ENCODE assay signal across 7 mouse cellular contexts in genomic region chrX:11665077-11665974, GRCm38 (mm10).
A peak's percentile ranks its signal among the peaks of the same experiment; 100 is the strongest.
DNase-seq lines count a peak whose midpoint lies in the region; ATAC-seq and TF ChIP-seq lines count a peak whose summit lies in the region.

No protein-coding gene starts in this region.

- in situ Hi-C loops in ES-E14 (cut with MboI; ENCODE audit: low sequenced_read_pairs in 2 of 2, unreplicated experiment in 2 of 2): loop anchor here in 1 of 2 experiments (25.0 kb wide), 1 partner anchor 422 kb away; no protein-coding TSS in a partner anchor

- peak overlapping the region; percentile 60 for H3K4me2 ChIP-seq in forebrain, embryonic 12.5 days
- H3K4me2 ChIP-seq in intestine, embryonic 16.5 days (ENCODE audit: low read depth, low read length): peak overlapping the region; percentile 63
- H3K4me2 ChIP-seq in lung, embryonic 16.5 days (ENCODE audit: low read depth, low read length): peak overlapping the region; percentile 63

- ATAC-seq in forebrain, embryonic 12.5 days (ENCODE audit: low FRiP score): no peak
- ATAC-seq in intestine, embryonic 16.5 days: peak; percentile 55
- ATAC-seq in lung, embryonic 16.5 days (ENCODE audit: low read depth): peak; percentile 12; the same call in 1 of the 2 replicates

- H3K9me3 ChIP-seq in ES-E14 (ENCODE audit: control insufficient read depth, insufficient read depth, low read depth, low read length): no peaks in the 10 kb centered on the region
- no peaks in the 10 kb centered on the region for H3K9me3 ChIP-seq in forebrain, embryonic 12.5 days
- H3K9me3 ChIP-seq in intestine, embryonic 16.5 days (ENCODE audit: control insufficient read depth, low read length): no peaks in the 10 kb centered on the region
- no peaks in the 10 kb centered on the region for H3K9me3 ChIP-seq in lung, embryonic 16.5 days (ENCODE audit: control insufficient read depth, low read length)

- H3K36me3 ChIP-seq in ES-E14 (ENCODE audit: control insufficient read depth, insufficient read depth, low read length, poor library complexity, severe bottlenecking): no peaks in the 10 kb centered on the region
- H3K36me3 ChIP-seq in forebrain, embryonic 12.5 days (replicated peaks): no peaks in the 10 kb centered on the region
- H3K36me3 ChIP-seq in intestine, embryonic 16.5 days (ENCODE audit: control insufficient read depth, insufficient read depth, low read length): no peaks in the 10 kb centered on the region
- no peaks in the 10 kb centered on the region for H3K36me3 ChIP-seq in lung, embryonic 16.5 days (ENCODE audit: control insufficient read depth, insufficient read depth, low read length)

- peak overlapping the region; percentile 57 to 65 for H3K4me3 ChIP-seq in ES-E14 (ENCODE audit: insufficient read depth in 1 of 2, low read depth in 1 of 2, low read length in 2 of 2, poor library complexity in 1 of 2, severe bottlenecking in 1 of 2)
- peak overlapping the region; percentile 39 for H3K4me3 ChIP-seq in forebrain, embryonic 12.5 days (replicated peaks)
- peak overlapping the region; percentile 52 for H3K4me3 ChIP-seq in intestine, embryonic 16.5 days (ENCODE audit: low read length)
- H3K4me3 ChIP-seq in lung, embryonic 16.5 days (ENCODE audit: low read length): peak overlapping the region; percentile 50

- peak; percentile 19 for DNase-seq in CD4-positive helper T cell, adult 2 months (ENCODE audit: low read depth, low spot score)
- no peak for DNase-seq in ES-E14 (ENCODE audit: low read depth, low spot score)
- peak; percentile 26 to 29 for DNase-seq in spleen, postnatal 10 days (ENCODE audit: low spot score in 2 of 2)
- DNase-seq in right cerebral cortex, postnatal 14 days: no peak

- H3K27me3 ChIP-seq in forebrain, embryonic 12.5 days: peaks cover 40% of the 10 kb centered on the region
- peaks cover 10% of the 10 kb centered on the region; the same call in 1 of the 2 replicates for H3K27me3 ChIP-seq in intestine, embryonic 16.5 days (replicated peaks; ENCODE audit: control insufficient read depth, insufficient read depth, low read length)
- H3K27me3 ChIP-seq in lung, embryonic 16.5 days (ENCODE audit: control insufficient read depth, insufficient read depth, low read depth, low read length): peaks cover 7% of the 10 kb centered on the region

- peak overlapping the region; percentile 53; the same call in 1 of the 2 replicates for H3K9ac ChIP-seq in ES-E14 (ENCODE audit: insufficient read depth, low read depth, low read length, poor library complexity, severe bottlenecking)
- H3K9ac ChIP-seq in forebrain, embryonic 12.5 days: peak overlapping the region; percentile 68
- H3K9ac ChIP-seq in intestine, embryonic 16.5 days (ENCODE audit: low read depth, low read length): peak overlapping the region; percentile 81
- peak overlapping the region; percentile 84 for H3K9ac ChIP-seq in lung, embryonic 16.5 days (ENCODE audit: low read length)

- 18% methylated on average over 30 of the region's 30 CpGs for WGBS in forebrain, embryonic 12.5 days
- 19% methylated on average over 30 of the region's 30 CpGs for WGBS in intestine, embryonic 16.5 days
- 18% methylated on average over 30 of the region's 30 CpGs for WGBS in lung, embryonic 16.5 days

- peaks cover 0 to 6% of the 10 kb centered on the region in 2 experiments; a peak in 1 of 4 replicates for H3K4me1 ChIP-seq in ES-E14 (ENCODE audit: control insufficient read depth in 2 of 2, insufficient read depth in 2 of 2, low read length in 2 of 2, poor library complexity in 1 of 2)
- peaks cover 23% of the 10 kb centered on the region for H3K4me1 ChIP-seq in forebrain, embryonic 12.5 days
- H3K4me1 ChIP-seq in intestine, embryonic 16.5 days (ENCODE audit: control insufficient read depth, insufficient read depth, low read length): peaks cover 5% of the 10 kb centered on the region
- peaks cover 19% of the 10 kb centered on the region for H3K4me1 ChIP-seq in lung, embryonic 16.5 days (replicated peaks; ENCODE audit: control insufficient read depth, insufficient read depth, low read length)

- H3K27ac ChIP-seq in ES-E14 (ENCODE audit: insufficient read depth, low read depth, low read length, poor library complexity, severe bottlenecking): no peak overlapping the region
- H3K27ac ChIP-seq in forebrain, embryonic 12.5 days: peak overlapping the region; percentile 87
- H3K27ac ChIP-seq in intestine, embryonic 16.5 days (ENCODE audit: low read length): peak overlapping the region; percentile 91
- peak overlapping the region; percentile 93 for H3K27ac ChIP-seq in lung, embryonic 16.5 days (ENCODE audit: low read length)

TF ChIP-seq in ES-E14, 5 proteins besides CTCF, POLR2A, EP300 and RAD21:
- TF ChIP-seq HCFC1 (IDR thresholded peaks at IDR 0.05; ENCODE audit: borderline replicate concordance, insufficient read depth, low read length) (no peak), MAFK (IDR thresholded peaks at IDR 0.05; ENCODE audit: insufficient read depth, low read depth, low read length) (no peak), ZNF384 (IDR thresholded peaks at IDR 0.05; ENCODE audit: low read depth, low read length) (no peak), CHD2 (IDR thresholded peaks at IDR 0.05; ENCODE audit: low read depth, low read length) (no peak)

Comparison
In these comparisons a context has a peak if more than half of its experiments do, and no peak if none do; other contexts are left out.
1. DNase-seq: peak in CD4-positive helper T cell, adult 2 months (single experiment) and spleen, postnatal 10 days (2 of 2); none in ES-E14 (single experiment) and right cerebral cortex, postnatal 14 days (single experiment).
2. Peak in every context shown above with its lines, with median percentiles within 50 percentile points of each other: H3K4me3 ChIP-seq, H3K9ac ChIP-seq and H3K4me2 ChIP-seq.